Mouse (Mus musculus) c-Kit-negative CD71-positive TER-119-positive erythroid progenitor cells, embryonic 14.5 days (primary cell): ENCODE data around the gene Ndst2.
A peak's percentile ranks its signal among the peaks of the same experiment; 100 is the strongest.

Experiments used
- DNase-seq: peaks from one replicate; pipeline ENCODE4 v3.0.0-alpha.2; 2013; ENCODE audit warnings: low read depth, low spot score

The Ndst2 gene

GRCm38 (mm10) chr14:20733952-20734774, at the start of gene Ndst2:
Gene Ndst2, minus strand, starts transcription at chr14:20734562.
- peak; percentile 85 for DNase-seq

DNA sequence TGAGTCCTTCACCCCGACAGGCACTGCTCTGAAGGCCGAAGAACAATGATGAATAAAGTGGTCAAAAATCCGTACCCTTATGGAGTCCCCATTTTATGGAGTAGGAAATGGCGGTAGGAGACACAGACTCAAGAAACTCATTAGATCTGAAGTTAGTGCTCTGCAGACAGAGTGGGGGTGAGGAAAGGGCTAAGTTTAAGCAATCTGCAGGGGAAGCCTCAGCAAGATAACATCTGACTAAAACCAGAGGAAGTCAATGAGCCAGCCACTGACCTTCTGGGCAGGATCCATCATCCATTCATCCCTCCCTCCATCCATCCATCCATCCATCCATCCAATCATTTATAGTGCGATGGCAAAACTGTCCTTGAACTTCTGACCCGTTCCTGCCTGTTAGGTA, 49.2 kb upstream of the Ndst2 start:
- no peak for DNase-seq

- no peak for DNase-seq
Measured at GRCm38 (mm10) chr14:20782860-20783259, 48.5 kb upstream of the Ndst2 start.

DNA sequence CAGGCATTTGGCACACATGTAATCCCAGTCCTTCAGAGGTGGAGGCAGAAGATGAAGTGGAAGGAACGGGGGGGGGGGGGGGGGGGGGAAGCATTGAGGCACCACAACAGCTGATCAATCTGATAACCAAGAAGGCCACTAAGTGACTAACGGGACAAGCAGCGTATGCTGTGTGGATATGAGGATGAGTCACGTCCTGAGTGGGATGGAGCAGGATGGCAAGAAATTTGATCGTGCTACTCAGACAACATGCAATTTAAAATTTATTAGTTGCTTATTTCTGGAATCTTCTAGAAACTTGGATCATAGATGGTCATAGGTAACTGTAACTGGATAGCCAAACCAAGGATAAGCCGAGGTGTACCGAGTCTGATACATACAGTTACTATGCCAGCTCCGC, 45.9 kb upstream of the Ndst2 start:
- DNase-seq: no peak

DNA sequence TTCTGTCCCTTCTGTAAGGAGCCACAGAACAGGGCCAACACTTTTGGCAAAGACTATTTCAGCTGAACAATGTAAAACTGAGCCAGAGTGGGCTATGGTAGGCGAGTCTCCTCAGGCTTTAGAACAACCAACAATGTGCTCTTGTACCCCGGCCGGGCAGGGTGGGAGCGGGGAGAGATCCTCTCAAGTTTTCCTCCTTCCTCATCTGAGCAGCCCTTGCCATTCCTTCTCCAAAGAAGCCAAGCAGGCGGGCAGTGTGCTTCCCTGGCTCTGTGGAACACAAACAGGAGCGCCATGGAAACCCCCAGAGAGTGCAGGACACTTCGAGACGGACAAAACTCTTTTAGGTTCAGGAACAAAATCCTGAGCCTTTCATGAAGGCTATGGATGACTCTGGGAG, 44.1 kb upstream of the Ndst2 start:
- no peak for DNase-seq

DNA sequence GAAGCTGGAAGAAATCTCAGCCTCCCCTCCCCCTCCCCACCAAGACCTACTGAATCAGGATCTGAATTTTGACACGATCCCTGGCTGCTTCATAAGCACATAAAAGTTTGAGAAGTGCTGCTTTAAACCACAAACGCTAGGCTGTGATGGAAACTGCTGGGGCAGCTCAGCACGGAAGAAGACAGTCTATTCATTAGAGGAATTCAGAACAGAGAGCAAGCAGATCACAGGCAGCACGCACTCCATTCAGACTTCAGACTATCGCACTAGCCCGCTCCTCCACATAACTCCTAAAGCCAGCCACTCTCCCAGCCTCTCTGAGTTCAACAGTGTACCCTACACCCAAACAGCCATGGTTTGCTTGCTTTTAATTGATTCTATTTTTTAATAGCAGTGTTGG, 41.3 kb upstream of the Ndst2 start:
- DNase-seq: no peak

- no peak for DNase-seq
Measured at GRCm38 (mm10) chr14:20773410-20773809, 39.0 kb upstream of the Ndst2 start.

- no peak for DNase-seq
Measured at GRCm38 (mm10) chr14:20772808-20773207, 38.4 kb upstream of the Ndst2 start.

GRCm38 (mm10) chr14:20771941-20772340, 37.6 kb upstream of the Ndst2 start:
- no peak for DNase-seq

- no peak for DNase-seq
Measured at GRCm38 (mm10) chr14:20768581-20768980, 34.2 kb upstream of the Ndst2 start.

- no peak for DNase-seq
Measured at GRCm38 (mm10) chr14:20767936-20768335, 33.6 kb upstream of the Ndst2 start.

GRCm38 (mm10) chr14:20765642-20766258, 31.4 kb upstream of the Ndst2 start:
- peak; percentile 54 for DNase-seq

GRCm38 (mm10) chr14:20764942-20765341, 30.6 kb upstream of the Ndst2 start:
- DNase-seq: no peak

DNA sequence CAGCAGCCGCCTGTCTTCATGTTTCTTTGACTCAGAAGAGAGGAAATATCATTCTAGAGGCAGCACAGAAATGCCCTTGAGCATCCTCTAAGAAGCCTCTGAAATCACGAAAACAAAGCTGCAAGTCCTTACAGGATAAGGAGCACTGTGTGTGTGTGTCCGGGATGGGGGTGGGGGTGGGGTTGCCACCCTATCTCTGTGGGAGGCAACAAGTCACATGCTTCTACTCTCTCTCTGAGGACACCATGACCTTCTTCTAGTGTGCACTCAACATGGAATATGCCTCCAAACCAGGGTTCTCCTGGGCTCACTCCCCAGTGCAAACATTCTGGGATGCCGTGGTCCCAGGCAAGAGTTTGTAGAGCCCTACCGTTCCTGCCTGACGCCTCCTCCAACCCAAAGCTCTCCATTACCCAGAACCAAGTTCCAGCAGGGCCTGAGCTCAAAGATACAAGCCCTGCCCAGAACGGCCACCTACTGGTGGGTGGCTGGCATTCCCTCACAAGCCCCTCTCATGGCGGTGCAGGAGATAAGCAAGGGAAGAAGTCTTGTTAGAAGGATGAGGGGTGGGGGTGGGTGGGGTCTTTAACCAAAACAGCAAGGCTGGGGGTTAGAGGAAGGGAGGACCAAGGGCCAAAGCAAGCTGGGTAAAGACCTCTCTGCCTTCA, 24.5 kb upstream of the Ndst2 start:
- DNase-seq: no peak

GRCm38 (mm10) chr14:20757370-20757907, 23.1 kb upstream of the Ndst2 start:
- DNase-seq: no peak

DNA sequence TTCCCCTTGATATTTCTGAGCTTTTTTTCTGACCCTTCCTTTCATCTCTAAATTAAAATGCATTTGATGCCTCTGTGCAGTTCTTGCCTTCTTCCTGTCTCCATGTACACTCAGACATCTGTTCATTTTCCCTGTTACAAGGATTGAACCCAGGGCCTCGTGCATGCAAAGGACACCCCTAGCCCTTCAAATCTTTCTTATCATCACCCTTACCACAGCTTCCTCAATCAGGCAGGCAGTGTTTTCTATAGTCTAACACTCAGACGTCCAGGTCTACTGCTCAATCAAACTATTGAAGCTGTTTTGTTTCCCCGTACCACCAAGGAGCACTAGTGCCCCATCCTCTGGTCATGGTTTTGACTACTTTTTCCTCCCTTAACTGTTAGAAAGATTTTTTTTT, 19.4 kb upstream of the Ndst2 start:
- DNase-seq: no peak

- DNase-seq: no peak
Measured at GRCm38 (mm10) chr14:20750503-20750902, 16.1 kb upstream of the Ndst2 start.

DNA sequence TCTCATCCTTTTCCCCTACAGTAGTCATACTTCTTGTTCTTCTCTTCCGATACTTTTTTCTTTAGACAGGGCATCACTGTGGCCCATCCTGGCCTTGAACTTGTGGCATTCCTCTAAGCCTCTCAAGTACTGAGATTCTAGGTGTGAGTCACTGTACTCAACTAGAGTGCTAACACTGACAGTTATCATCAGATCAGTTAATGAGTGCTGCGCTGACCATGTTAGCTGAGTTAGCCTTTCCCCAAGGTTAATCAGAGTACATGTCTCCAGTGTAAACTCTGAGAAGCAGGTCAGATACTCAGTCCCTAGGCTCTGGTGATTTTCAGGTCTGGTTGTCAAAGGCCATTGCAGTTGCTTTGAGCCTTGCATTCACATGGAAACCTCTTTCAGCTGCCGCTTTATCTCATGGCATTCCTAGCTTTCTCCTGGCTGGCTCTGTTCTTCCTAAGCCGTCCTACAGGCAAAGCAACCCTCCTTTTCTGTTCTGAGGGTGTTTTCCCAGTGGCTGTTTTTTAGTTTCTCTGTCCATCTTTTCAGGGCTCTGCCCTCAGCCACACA, 15.2 kb upstream of the Ndst2 start:
- DNase-seq: no peak

- DNase-seq: no peak
Measured at GRCm38 (mm10) chr14:20748388-20748787, 14.0 kb upstream of the Ndst2 start.

GRCm38 (mm10) chr14:20746935-20747334, 12.6 kb upstream of the Ndst2 start:
- no peak for DNase-seq

GRCm38 (mm10) chr14:20743614-20744013, 9.3 kb upstream of the Ndst2 start:
- no peak for DNase-seq

DNA sequence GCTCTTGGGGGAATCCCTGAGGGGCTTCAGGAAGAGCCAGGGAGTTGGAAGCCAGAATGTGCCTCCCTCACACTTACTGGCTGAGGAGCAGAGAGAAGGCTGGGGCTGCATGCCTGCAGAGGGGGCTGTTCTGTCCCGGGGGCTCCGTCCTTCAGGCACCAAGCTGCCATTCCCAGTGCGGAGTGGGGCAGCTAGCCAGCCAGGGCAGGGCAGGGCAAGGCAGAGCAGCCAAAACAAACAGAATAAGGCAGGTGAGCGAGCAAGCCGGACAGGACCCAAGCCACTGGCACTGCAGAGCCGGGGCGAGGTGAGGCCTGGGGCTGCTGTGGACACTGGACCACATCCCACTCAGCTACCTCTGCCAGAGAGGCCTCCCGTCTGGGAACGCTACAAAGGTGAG, 6.9 kb upstream of the Ndst2 start:
- no peak for DNase-seq
